Mouse (Mus musculus): ENCODE results near the gene Gzme.
"Not testable (repeated sequence)": the region's sequence is repeated elsewhere in the genome, so short reads cannot be mapped to it uniquely, and the experiment has no call there.

DNA sequence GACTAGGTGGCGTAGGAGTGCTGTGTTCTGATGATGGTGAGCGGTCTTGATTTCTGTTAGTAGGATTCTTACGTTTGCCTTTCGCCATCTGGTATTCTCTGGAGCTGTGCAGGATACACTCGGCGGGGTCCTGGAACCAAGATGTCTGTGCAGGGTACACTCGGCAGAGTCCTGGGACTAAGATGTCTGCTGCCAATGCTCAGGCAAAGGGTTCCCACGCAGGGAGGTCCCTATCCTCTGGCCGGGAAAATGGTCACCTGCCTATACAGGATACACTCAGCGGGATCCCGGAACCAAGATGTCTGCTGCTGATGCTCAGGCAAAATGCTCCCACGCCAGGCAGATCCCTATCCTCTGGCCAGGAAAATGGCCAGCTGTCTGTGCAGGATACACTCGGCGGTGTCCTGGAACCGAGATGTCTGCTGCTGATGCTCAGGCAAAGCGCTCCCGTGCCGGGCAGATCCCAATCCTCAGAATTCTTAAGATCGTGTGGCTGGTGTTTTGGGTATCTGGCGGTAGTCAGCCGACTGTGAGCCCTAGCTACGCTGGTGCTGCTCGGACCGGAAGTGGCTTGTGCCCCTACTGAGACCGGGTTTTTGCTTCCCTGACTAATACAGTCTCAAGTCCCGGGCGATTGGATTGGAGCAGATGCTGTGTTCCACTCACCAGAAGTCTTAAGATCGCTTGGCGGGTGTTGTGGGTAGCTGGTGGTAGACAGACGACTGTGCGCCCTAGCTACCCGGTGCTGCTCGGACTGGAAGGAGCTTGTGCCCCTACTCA is 4.7 kb downstream of the Gzme start:
- not testable (repeated sequence) for TF ChIP-seq CTCF (conservative IDR thresholded peaks at IDR 0.05 in 1 of 2, IDR thresholded peaks at IDR 0.05 in 1 of 2; ENCODE audit: low read depth in 2 of 2, low read length in 2 of 2); USF2 (conservative IDR thresholded peaks at IDR 0.05; ENCODE audit: low read depth, low read length); MXI1 (IDR thresholded peaks at IDR 0.05; ENCODE audit: low read depth, low read length)

Measured in CH12.LX (cell line).